Mouse (Mus musculus): ENCODE data around the gene Rgs6.

DNA sequence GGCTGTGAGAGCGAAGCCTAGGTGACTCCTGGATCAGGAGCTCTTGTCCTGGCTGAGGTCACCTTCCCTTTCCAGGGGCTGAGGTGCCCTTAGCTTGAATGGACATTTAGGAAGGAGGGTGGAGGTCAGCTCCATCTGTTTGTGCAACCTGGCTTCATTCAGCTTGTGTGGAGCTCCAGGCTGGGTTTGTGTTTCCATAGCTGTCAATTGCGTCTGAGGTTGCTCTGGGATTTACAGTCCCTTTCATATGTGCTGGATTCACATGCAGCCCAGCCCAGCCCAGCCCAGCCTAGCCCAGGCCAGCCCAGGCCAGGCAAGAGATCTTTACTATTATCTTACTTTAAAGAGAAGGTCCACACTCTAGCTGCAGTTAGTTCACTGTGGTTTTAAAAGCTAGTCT is 163.8 kb downstream of the Rgs6 start:
- TF ChIP-seq EP300 (optimal IDR thresholded peaks at IDR 0.05) (no peak), CTCF (IDR thresholded peaks at IDR 0.05; ENCODE audit: low read depth) (no peak)

All from stomach, postnatal 0 days (tissue).